Mouse (Mus musculus) E14TG2a.4 (cell line): ENCODE measurements around the gene Slc9a5.

Source experiments
- H3K27me3 ChIP-seq: 2 replicates; pipeline ENCODE4 v1.6.1; 2014; ENCODE audit warnings: low read length, control low read depth; ENCODE audit not compliant: insufficient read depth
- H3K36me3 ChIP-seq: 2 replicates; pipeline ENCODE4 v1.6.1; 2014; ENCODE audit warnings: low read length, control low read depth; ENCODE audit not compliant: insufficient read depth
- H3K4me1 ChIP-seq: replicated peaks from 2 replicates; pipeline ENCODE4 v1.6.1; 2014; ENCODE audit warnings: low read depth, low read length, control low read depth
- H3K4me3 ChIP-seq: replicated peaks from 2 replicates; pipeline ENCODE4 v1.5.1; 2014; ENCODE audit warnings: mild to moderate bottlenecking, low read length
- H3K9me3 ChIP-seq: 2 replicates; pipeline ENCODE4 v1.6.1; 2014; ENCODE audit warnings: low read length, control low read depth
- CTCF ChIP-seq: conservative IDR thresholded peaks from 2 replicates; pipeline ENCODE4 v1.5.1; 2014; ENCODE audit warnings: low read length
- NANOG ChIP-seq: IDR thresholded peaks from 2 replicates; pipeline ENCODE4 v1.6.1; 2014; ENCODE audit warnings: borderline replicate concordance, low read length, mixed read lengths
- POU5F1 ChIP-seq: IDR thresholded peaks from 2 replicates; pipeline ENCODE4 v1.6.1; 2014; ENCODE audit warnings: low read length, borderline replicate concordance

Gene Slc9a5

DNA sequence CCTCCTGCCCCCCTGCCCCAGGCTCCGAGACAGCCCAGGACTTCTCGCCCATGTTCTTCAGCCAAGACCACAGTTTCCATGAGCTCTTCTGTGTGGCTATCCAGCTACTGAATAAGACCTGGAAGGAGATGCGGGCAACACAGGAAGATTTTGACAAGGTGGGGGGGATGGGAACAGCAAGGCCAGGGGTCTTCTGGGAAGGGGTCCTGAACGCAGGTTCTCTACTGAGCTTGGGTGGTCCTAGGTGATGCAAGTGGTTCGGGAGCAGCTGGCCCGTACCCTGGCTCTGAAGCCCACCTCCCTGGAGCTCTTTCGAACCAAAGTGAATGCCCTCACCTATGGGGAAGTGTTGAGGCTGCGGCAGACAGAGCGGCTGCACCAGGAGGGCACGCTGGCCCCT is 40.2 kb upstream of the Slc9a5 start:
- H3K4me3 ChIP-seq: no peak overlapping the region
- no peaks in the 10 kb centered on the region for H3K9me3 ChIP-seq
- TF ChIP-seq CTCF (no peak), NANOG (no peak), POU5F1 (no peak)
- H3K4me1 ChIP-seq: peaks cover 40% of the 10 kb centered on the region
- H3K27me3 ChIP-seq: no peaks in the 10 kb centered on the region
- peaks cover 86% of the 10 kb centered on the region for H3K36me3 ChIP-seq

DNA sequence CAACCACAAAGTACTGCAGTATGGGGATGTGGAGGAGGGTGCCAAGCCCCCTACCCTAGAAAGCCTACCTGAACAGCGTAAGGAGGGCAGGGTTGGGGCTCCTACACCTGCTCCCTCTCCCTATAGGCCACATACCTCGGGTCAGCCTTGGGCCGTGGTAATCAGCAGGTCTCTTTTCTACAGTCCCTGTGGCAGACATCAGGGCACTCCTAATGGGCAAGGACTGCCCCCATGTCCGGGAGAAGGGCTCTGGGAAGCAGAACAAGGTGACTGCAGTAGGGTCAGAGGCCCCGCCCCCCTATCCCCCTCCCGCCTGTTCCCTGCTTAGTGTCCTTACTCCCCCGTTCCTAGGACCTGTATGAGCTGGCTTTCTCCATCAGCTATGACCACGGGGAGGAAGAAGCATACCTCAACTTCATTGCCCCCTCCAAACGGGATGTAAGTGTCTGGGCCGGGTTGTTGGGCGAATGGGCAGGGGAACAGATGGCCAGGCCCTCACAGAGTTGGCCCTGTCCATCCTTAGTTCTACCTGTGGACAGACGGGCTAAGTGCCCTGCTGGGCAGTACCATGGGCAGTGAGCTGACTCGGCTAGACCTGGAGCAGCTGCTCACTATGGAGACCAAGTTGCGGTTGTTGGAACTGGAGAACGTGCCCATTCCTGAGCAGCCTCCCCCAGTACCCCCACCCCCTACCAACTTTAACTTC is 39.3 kb upstream of the Slc9a5 start:
- H3K4me3 ChIP-seq: no peak overlapping the region
- H3K4me1 ChIP-seq: peaks cover 32% of the 10 kb centered on the region
- H3K36me3 ChIP-seq: peaks cover 86% of the 10 kb centered on the region
- no peaks in the 10 kb centered on the region for H3K9me3 ChIP-seq
- H3K27me3 ChIP-seq: no peaks in the 10 kb centered on the region
- TF ChIP-seq CTCF: no peak
- TF ChIP-seq POU5F1: no peak
- no peak for TF ChIP-seq NANOG

DNA sequence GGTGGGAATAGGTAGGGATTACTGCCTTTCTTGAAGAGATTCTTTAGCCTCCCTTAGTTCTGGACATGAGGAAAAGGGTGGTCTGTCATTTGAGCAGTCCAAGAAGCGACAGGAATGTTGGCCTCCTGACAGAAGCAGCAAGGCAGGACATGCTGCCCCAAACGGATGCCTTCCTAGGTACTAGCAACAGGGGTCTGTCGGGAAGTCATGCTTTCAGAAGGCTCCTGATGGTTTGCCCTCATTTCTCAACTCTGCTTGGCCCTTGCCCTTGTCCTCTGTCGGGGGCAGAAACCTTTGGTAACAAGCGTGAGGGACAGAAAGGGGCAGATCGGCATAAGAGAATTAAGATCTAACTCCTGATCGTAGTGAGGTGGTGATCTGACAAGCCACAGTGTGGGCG is 38.5 kb upstream of the Slc9a5 start:
- TF ChIP-seq CTCF (no peak), NANOG (no peak), POU5F1 (no peak)

DNA sequence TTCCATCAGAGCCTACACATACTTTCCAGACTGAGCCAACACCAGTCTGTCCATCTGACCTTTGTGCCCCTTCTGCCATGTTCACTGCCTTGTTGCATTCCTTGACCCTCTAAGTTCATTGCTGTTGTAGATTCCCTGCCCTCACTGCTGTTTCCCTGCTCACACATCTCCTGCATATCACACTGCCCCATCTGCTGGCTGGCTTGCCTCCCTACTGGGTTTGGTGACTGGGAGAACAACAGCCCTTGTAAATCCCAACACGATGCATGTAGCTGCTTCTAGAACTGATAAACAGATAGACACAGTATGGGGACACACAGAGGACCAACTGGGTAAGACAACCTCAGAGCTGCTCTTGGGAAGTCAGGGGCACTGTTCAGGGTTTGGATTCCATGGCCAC is 36.9 kb upstream of the Slc9a5 start:
- H3K4me1 ChIP-seq: peaks cover 7% of the 10 kb centered on the region
- no peak for TF ChIP-seq POU5F1
- no peak for TF ChIP-seq CTCF
- TF ChIP-seq NANOG: no peak
- H3K36me3 ChIP-seq: peaks cover 95% of the 10 kb centered on the region
- no peak overlapping the region for H3K4me3 ChIP-seq
- H3K9me3 ChIP-seq: no peaks in the 10 kb centered on the region
- H3K27me3 ChIP-seq: no peaks in the 10 kb centered on the region

More for the DNA sequence above, 38.5 kb upstream of the Slc9a5 start:
- no peaks in the 10 kb centered on the region for H3K27me3 ChIP-seq
- H3K4me1 ChIP-seq: peaks cover 23% of the 10 kb centered on the region
- no peaks in the 10 kb centered on the region for H3K9me3 ChIP-seq
- no peak overlapping the region for H3K4me3 ChIP-seq
- H3K36me3 ChIP-seq: peaks cover 87% of the 10 kb centered on the region

DNA sequence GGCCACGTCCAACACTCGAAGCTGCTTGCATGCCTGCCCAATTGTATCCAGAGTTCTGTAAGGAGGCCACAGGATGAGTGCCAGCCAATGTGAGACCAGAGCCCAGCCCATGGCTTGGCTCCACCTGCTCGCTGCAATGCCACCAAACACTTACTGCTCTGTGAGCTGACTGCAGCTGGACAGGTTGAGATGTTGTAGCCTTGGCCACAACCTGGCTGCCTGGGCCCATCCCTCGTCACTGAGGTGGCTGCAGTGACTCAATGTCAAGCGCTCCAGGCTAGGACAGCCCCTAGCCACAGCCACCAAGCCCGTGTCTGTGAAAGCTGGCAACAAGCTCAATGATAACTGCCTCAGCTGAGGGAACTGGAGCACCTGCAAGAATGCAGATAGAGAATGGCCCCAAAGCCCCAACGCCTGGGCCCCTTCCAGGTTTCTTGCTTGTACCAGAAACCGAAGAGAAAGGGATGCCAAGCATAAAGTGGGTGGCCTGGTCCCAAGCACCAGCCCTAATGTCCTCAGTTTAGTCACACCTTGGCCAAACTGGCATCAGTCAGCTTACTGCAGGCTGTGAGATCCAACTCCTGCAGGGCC is 35.7 kb upstream of the Slc9a5 start:
- no peaks in the 10 kb centered on the region for H3K9me3 ChIP-seq
- peaks cover 93% of the 10 kb centered on the region for H3K36me3 ChIP-seq
- TF ChIP-seq POU5F1 (no peak), CTCF (no peak), NANOG (no peak)
- H3K4me1 ChIP-seq: 0 out of 2 replicates have a peak, but pooled peaks cover 5% of the 10 kb centered on the region
- H3K4me3 ChIP-seq: no peak overlapping the region
- no peaks in the 10 kb centered on the region for H3K27me3 ChIP-seq

DNA sequence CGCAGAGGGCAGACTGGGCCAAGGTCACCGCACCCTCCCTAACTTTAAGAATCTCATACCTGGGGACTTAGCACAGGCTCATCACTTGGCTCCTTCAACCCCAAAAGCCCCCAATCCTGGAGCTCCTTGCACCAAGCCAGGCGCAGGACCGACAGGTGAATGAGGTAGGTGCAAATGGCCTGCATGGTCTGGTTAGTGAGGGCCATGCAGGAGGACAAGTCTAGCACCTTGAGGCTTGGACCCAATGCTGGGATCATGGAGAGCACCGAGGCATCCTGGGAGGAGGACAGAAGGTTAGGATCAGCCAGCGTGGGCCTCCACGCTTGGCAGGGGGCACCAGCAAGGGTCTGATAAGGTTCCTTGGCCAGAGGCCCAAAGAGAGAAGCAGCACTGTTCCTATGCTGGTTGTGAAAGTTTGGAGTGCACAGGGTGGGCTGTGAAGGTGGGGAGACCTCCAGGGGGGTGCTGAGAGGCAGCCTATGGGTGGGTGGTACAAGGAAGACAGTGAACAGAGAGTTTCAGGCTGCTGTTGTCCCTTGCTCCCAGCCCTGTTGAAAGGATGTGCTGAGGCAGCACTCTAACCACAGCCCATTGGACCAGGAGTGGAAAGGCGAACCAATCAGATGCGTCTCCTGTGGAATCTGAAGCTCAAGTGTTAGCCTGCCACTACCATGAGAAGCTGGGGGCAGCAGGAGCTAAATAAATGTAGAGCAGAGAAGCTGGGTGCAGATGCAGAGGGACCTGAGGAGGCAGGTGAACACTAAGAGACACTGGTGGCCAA is 34.8 kb upstream of the Slc9a5 start:
- H3K36me3 ChIP-seq: peaks cover 91% of the 10 kb centered on the region
- no peak overlapping the region for H3K4me3 ChIP-seq
- H3K4me1 ChIP-seq: 0 out of 2 replicates have a peak, but pooled peaks cover 3% of the 10 kb centered on the region
- no peaks in the 10 kb centered on the region for H3K27me3 ChIP-seq
- TF ChIP-seq CTCF (no peak), POU5F1 (no peak)
- H3K9me3 ChIP-seq: no peaks in the 10 kb centered on the region

DNA sequence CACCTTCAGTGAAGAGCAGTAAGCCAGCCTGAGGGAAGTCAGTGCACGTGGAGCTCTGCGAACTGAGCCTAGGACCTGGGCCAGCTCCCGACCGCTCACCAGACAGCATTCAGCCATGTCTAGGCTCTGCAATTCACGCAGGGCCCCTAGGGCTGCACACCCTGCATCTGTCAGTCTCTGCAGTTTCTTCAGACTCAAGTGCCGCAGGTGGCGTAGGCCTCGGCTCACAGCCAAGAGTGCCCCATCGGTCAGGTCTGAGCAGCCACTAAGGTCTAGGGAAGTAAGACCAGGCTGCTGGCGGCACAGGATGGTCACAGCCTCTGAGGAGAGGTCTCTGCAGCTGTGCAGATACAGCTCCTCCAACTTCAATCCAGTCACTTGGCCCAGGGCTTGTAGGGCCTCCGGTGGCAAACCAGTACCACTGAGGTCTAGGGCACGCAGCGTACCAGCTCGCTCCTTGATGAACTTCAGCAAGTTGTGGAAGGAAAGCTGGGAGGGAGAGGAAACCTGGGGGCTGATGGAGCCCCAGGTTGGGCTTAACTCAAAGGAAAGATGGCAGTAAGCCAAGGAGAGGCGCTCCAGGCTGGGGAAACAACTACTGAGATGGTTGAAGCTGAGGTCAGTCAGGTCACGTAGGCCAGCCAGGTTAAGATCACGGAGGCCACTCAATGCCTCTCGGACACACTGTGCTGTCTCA is 33.4 kb upstream of the Slc9a5 start:
- Histone ChIP-seq H3K4me1 (no peaks in the 10 kb centered on the region), H3K4me3 (no peak overlapping the region), H3K27me3 (no peaks in the 10 kb centered on the region), H3K9me3 (no peaks in the 10 kb centered on the region), H3K36me3 (peaks cover 92% of the 10 kb centered on the region)
- no peak for TF ChIP-seq POU5F1
- TF ChIP-seq NANOG: no peak
- TF ChIP-seq CTCF: no peak

DNA sequence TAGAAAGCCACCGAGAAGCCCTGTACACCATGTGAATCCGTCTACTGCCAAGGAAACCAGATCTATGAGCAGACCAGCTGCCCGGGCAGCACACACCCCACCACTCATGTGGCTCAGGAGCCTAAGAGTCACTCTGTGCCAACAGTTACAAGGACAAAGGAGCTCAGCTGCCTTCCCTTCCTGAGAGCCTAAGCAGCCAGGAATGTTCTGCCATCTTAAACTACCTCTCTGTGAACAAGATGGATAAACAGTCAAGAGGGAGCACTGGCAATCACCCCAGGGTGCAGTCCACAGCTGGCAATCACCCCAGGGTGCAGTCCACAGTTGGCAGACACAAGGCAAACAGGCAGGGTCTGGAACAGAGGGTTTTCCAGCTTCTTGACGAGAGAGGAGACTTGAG is 30.7 kb upstream of the Slc9a5 start:
- H3K4me1 ChIP-seq: no peaks in the 10 kb centered on the region
- no peak for TF ChIP-seq NANOG
- no peak for TF ChIP-seq CTCF
- no peaks in the 10 kb centered on the region for H3K9me3 ChIP-seq
- no peaks in the 10 kb centered on the region for H3K27me3 ChIP-seq
- peaks cover 84% of the 10 kb centered on the region for H3K36me3 ChIP-seq
- no peak overlapping the region for H3K4me3 ChIP-seq
